Mouse (Mus musculus): ENCODE results near the gene Rnf149. TPM values are rescaled to one million over a fixed set of nuclear protein-coding genes. Genes with fewer than 3 reads are reported as not detected.

The Rnf149 gene
- polyA plus RNA-seq, 1 experiment from 2014 or later = 21.2 TPM

DNA sequence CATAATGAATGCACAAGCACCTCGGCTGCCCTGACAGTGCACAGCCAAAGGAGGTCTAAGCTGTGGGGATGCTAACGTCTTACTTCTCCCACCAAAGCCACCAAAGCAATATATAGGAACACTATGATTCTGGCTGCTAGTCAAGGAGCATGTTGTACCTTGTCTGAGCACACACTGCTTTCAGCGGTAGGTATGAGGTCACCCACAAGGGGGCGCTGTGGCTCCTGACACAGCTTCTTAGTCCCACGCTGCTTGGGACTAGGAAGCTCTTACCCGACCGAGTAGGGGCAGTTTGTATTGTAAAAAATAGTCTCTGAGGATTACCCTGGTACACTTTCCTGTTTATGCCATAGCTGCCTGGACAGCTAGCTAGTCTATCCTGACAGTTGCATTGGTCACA, 49.8 kb downstream of the Rnf149 start:
- ATAC-seq (ENCODE audit: insufficient read depth, low FRiP score) = peak; percentile 61; the same call in 1 of the 2 replicates

GRCm38 (mm10) chr1:39526371-39527167, 50.6 kb downstream of the Rnf149 start:
- WGBS = 76% methylated on average over 9 of the region's 9 CpGs
- Histone ChIP-seq H3K4me3 (replicated peaks; ENCODE audit: low read length) (no peak overlapping the region), H3K9me3 (replicated peaks; ENCODE audit: control insufficient read depth, low read length) (no peaks in the 10 kb centered on the region), H3K4me1 (ENCODE audit: control insufficient read depth, insufficient read depth, low read length) (no peaks in the 10 kb centered on the region), H3K27me3 (ENCODE audit: control insufficient read depth, insufficient read depth, low read length) (no peaks in the 10 kb centered on the region), H3K4me2 (ENCODE audit: low read depth, low read length) (no peak overlapping the region), H3K9ac (ENCODE audit: low read length) (no peak overlapping the region), H3K36me3 (ENCODE audit: control insufficient read depth, insufficient read depth, low read length) (no peaks in the 10 kb centered on the region), H3K27ac (ENCODE audit: low read length) (no peak overlapping the region)
- ATAC-seq (ENCODE audit: insufficient read depth, low FRiP score) = no peak

More for the DNA sequence above, 49.8 kb downstream of the Rnf149 start:
- Histone ChIP-seq H3K4me3 (replicated peaks; ENCODE audit: low read length) (no peak overlapping the region), H3K27me3 (ENCODE audit: control insufficient read depth, insufficient read depth, low read length) (no peaks in the 10 kb centered on the region), H3K4me1 (ENCODE audit: control insufficient read depth, insufficient read depth, low read length) (no peaks in the 10 kb centered on the region), H3K9me3 (replicated peaks; ENCODE audit: control insufficient read depth, low read length) (no peaks in the 10 kb centered on the region), H3K4me2 (ENCODE audit: low read depth, low read length) (no peak overlapping the region), H3K36me3 (ENCODE audit: control insufficient read depth, insufficient read depth, low read length) (no peaks in the 10 kb centered on the region), H3K9ac (ENCODE audit: low read length) (no peak overlapping the region), H3K27ac (ENCODE audit: low read length) (no peak overlapping the region)
- WGBS = 12% methylated on average over 7 of the region's 7 CpGs

GRCm38 (mm10) chr1:39525763-39526162, 51.4 kb downstream of the Rnf149 start:
- 69% methylated on average over 7 of the region's 7 CpGs for WGBS
- H3K36me3 ChIP-seq (ENCODE audit: control insufficient read depth, insufficient read depth, low read length) = no peaks in the 10 kb centered on the region
- no peak overlapping the region for H3K4me3 ChIP-seq (replicated peaks; ENCODE audit: low read length)
- ATAC-seq (ENCODE audit: insufficient read depth, low FRiP score) = no peak
- H3K9ac ChIP-seq (ENCODE audit: low read length) = no peak overlapping the region
- no peaks in the 10 kb centered on the region for H3K27me3 ChIP-seq (ENCODE audit: control insufficient read depth, insufficient read depth, low read length)
- no peak overlapping the region for H3K27ac ChIP-seq (ENCODE audit: low read length)
- no peaks in the 10 kb centered on the region for H3K4me1 ChIP-seq (ENCODE audit: control insufficient read depth, insufficient read depth, low read length)
- no peaks in the 10 kb centered on the region for H3K9me3 ChIP-seq (replicated peaks; ENCODE audit: control insufficient read depth, low read length)
- H3K4me2 ChIP-seq (ENCODE audit: low read depth, low read length) = no peak overlapping the region

- Histone ChIP-seq H3K9me3 (replicated peaks; ENCODE audit: control insufficient read depth, low read length) (no peaks in the 10 kb centered on the region), H3K9ac (ENCODE audit: low read length) (no peak overlapping the region), H3K4me2 (ENCODE audit: low read depth, low read length) (no peak overlapping the region), H3K4me1 (ENCODE audit: control insufficient read depth, insufficient read depth, low read length) (no peaks in the 10 kb centered on the region), H3K27ac (ENCODE audit: low read length) (no peak overlapping the region), H3K4me3 (replicated peaks; ENCODE audit: low read length) (no peak overlapping the region), H3K36me3 (ENCODE audit: control insufficient read depth, insufficient read depth, low read length) (no peaks in the 10 kb centered on the region), H3K27me3 (ENCODE audit: control insufficient read depth, insufficient read depth, low read length) (no peaks in the 10 kb centered on the region)
- WGBS = 19% methylated on average over 5 of the region's 5 CpGs
- no peak for ATAC-seq (ENCODE audit: insufficient read depth, low FRiP score)
Measured at GRCm38 (mm10) chr1:39522519-39522918, 54.7 kb downstream of the Rnf149 start.

DNA sequence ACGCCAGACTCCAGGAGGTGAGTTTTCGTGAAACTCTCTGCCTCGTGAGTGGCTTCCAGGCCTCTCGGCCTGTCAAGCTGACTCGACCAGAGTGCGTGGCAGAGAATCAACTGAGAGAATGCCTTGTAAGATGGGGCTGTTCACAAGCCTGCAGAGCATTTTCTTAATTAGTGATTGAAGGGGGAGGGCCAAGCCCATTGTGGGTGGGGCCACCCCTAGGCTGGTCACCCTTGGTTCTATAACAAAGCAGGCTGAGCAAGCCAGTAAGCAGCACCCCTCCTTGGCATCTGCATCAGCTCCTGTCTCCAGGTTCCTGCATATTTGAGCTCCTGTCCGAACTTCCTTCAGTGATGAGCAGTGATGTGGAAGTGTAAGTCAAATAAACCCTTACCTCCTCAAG, 55.9 kb downstream of the Rnf149 start:
- 89% methylated on average over 7 of the region's 7 CpGs for WGBS
- Histone ChIP-seq H3K4me3 (replicated peaks; ENCODE audit: low read length) (no peak overlapping the region), H3K9ac (ENCODE audit: low read length) (no peak overlapping the region), H3K27ac (ENCODE audit: low read length) (no peak overlapping the region), H3K27me3 (ENCODE audit: control insufficient read depth, insufficient read depth, low read length) (no peaks in the 10 kb centered on the region), H3K4me1 (ENCODE audit: control insufficient read depth, insufficient read depth, low read length) (no peaks in the 10 kb centered on the region), H3K4me2 (ENCODE audit: low read depth, low read length) (no peak overlapping the region), H3K9me3 (replicated peaks; ENCODE audit: control insufficient read depth, low read length) (no peaks in the 10 kb centered on the region), H3K36me3 (ENCODE audit: control insufficient read depth, insufficient read depth, low read length) (no peaks in the 10 kb centered on the region)
- no peak for ATAC-seq (ENCODE audit: insufficient read depth, low FRiP score)

- no peak for ATAC-seq (ENCODE audit: insufficient read depth, low FRiP score)
- no peaks in the 10 kb centered on the region for H3K36me3 ChIP-seq (ENCODE audit: control insufficient read depth, insufficient read depth, low read length)
- H3K4me3 ChIP-seq (replicated peaks; ENCODE audit: low read length) = no peak overlapping the region
- H3K4me1 ChIP-seq (ENCODE audit: control insufficient read depth, insufficient read depth, low read length) = no peaks in the 10 kb centered on the region
- no peaks in the 10 kb centered on the region for H3K9me3 ChIP-seq (replicated peaks; ENCODE audit: control insufficient read depth, low read length)
- H3K9ac ChIP-seq (ENCODE audit: low read length) = no peak overlapping the region
- no peak overlapping the region for H3K27ac ChIP-seq (ENCODE audit: low read length)
- 74% methylated on average over 10 of the region's 10 CpGs for whole genome bisulfite sequencing
- no peak overlapping the region for H3K4me2 ChIP-seq (ENCODE audit: low read depth, low read length)
- H3K27me3 ChIP-seq (ENCODE audit: control insufficient read depth, insufficient read depth, low read length) = no peaks in the 10 kb centered on the region
Measured at GRCm38 (mm10) chr1:39515303-39515991, 61.8 kb downstream of the Rnf149 start.

GRCm38 (mm10) chr1:39512183-39512582, 65.0 kb downstream of the Rnf149 start:
- ATAC-seq (ENCODE audit: insufficient read depth, low FRiP score) = no peak
- Histone ChIP-seq H3K36me3 (ENCODE audit: control insufficient read depth, insufficient read depth, low read length) (no peaks in the 10 kb centered on the region), H3K9me3 (replicated peaks; ENCODE audit: control insufficient read depth, low read length) (no peaks in the 10 kb centered on the region), H3K4me1 (ENCODE audit: control insufficient read depth, insufficient read depth, low read length) (no peaks in the 10 kb centered on the region), H3K9ac (ENCODE audit: low read length) (no peak overlapping the region), H3K27me3 (ENCODE audit: control insufficient read depth, insufficient read depth, low read length) (no peaks in the 10 kb centered on the region), H3K27ac (ENCODE audit: low read length) (no peak overlapping the region), H3K4me2 (ENCODE audit: low read depth, low read length) (no peak overlapping the region), H3K4me3 (replicated peaks; ENCODE audit: low read length) (no peak overlapping the region)
- 78% methylated on average over 1 of the region's 1 CpGs for WGBS

DNA sequence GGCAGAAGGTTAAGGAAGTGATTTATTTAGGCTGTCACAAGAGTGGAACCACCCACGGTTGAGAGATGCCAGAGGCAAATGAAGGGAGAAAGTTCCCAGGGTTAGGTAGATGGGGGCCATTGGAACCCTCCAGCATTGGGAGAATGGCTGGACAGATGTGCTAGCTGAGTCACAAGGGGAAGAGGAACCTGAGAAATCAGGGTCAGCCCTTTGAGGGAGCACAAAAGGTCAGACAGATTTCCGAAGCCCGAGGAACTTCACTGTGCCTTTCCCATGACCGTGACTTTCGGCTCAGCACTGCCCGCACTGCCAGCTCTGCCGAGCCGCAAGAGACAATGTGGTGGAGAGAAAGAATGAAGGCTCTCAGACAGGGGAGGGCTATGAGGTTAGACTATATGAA, 65.4 kb downstream of the Rnf149 start:
- H3K9me3 ChIP-seq (replicated peaks; ENCODE audit: control insufficient read depth, low read length) = no peaks in the 10 kb centered on the region
- H3K4me2 ChIP-seq (ENCODE audit: low read depth, low read length) = no peak overlapping the region
- ATAC-seq (ENCODE audit: insufficient read depth, low FRiP score) = no peak
- H3K27me3 ChIP-seq (ENCODE audit: control insufficient read depth, insufficient read depth, low read length) = no peaks in the 10 kb centered on the region
- WGBS = 74% methylated on average over 8 of the region's 8 CpGs
- no peaks in the 10 kb centered on the region for H3K4me1 ChIP-seq (ENCODE audit: control insufficient read depth, insufficient read depth, low read length)
- H3K4me3 ChIP-seq (replicated peaks; ENCODE audit: low read length) = no peak overlapping the region
- no peak overlapping the region for H3K9ac ChIP-seq (ENCODE audit: low read length)
- H3K27ac ChIP-seq (ENCODE audit: low read length) = no peak overlapping the region
- no peaks in the 10 kb centered on the region for H3K36me3 ChIP-seq (ENCODE audit: control insufficient read depth, insufficient read depth, low read length)

GRCm38 (mm10) chr1:39505600-39505999, 71.6 kb downstream of the Rnf149 start:
- WGBS = 53% methylated on average over 9 of the region's 9 CpGs
- no peak overlapping the region for H3K27ac ChIP-seq (ENCODE audit: low read length)
- no peak overlapping the region; the same call in 1 of the 2 replicates for H3K9ac ChIP-seq (ENCODE audit: low read length)
- no peaks in the 10 kb centered on the region for H3K9me3 ChIP-seq (replicated peaks; ENCODE audit: control insufficient read depth, low read length)
- H3K4me3 ChIP-seq (replicated peaks; ENCODE audit: low read length) = no peak overlapping the region
- H3K4me2 ChIP-seq (ENCODE audit: low read depth, low read length) = no peak overlapping the region
- no peak for ATAC-seq (ENCODE audit: insufficient read depth, low FRiP score)
- no peaks in the 10 kb centered on the region for H3K36me3 ChIP-seq (ENCODE audit: control insufficient read depth, insufficient read depth, low read length)
- no peaks in the 10 kb centered on the region for H3K27me3 ChIP-seq (ENCODE audit: control insufficient read depth, insufficient read depth, low read length)
- no peaks in the 10 kb centered on the region for H3K4me1 ChIP-seq (ENCODE audit: control insufficient read depth, insufficient read depth, low read length)

Data from stomach, embryonic 16.5 days (tissue).